Mouse (Mus musculus): ENCODE results near the gene Pcsk5. TPM values are rescaled to one million over a fixed set of nuclear protein-coding genes. Genes with fewer than 3 reads are reported as not detected.

Pcsk5 gene
- polyA plus RNA-seq, 1 experiment: not detected

DNA sequence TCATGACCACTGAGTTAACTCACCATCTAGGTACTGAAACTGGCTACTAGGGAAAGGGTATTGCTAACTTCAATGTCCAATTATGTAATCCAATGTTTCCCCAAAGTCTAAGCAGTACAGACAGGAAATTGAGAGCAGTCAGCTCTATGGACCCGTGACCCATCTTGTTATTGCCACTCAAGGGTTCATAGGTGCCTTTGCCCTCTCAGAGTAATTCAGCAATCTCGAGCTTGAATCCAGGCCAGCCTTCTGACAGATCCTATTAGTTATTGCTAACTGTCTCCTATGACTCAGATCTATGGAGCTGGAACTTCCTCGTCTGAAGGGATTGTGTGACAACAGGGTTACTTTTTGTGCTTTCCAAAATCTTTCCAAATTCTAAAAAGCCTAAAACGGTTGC is 56.1 kb downstream of the Pcsk5 start:
- Histone ChIP-seq H3K4me3 (no peak overlapping the region), H3K4me2 (ENCODE audit: low read depth) (no peak overlapping the region), H3K27me3 (ENCODE audit: control insufficient read depth, insufficient read depth, insufficient read length) (no peaks in the 10 kb centered on the region), H3ac (ENCODE audit: control insufficient read depth, insufficient read length) (no peak overlapping the region), H3K36me3 (ENCODE audit: control insufficient read depth, insufficient read depth) (no peaks in the 10 kb centered on the region), H3K79me2 (ENCODE audit: control insufficient read depth, insufficient read depth) (no peaks in the 10 kb centered on the region)
- TF ChIP-seq CEBPB (IDR thresholded peaks at IDR 0.05; ENCODE audit: insufficient read depth, poor library complexity, severe bottlenecking) (no peak), TCF3 (IDR thresholded peaks at IDR 0.05; ENCODE audit: insufficient read length, low read depth) (no peak), E2F4 (IDR thresholded peaks at IDR 0.05; ENCODE audit: insufficient read depth) (no peak), USF1 (IDR thresholded peaks at IDR 0.05; ENCODE audit: low read depth) (no peak), REST (IDR thresholded peaks at IDR 0.05; ENCODE audit: insufficient read depth, insufficient read length) (no peak), POLR2A (IDR thresholded peaks at IDR 0.05; ENCODE audit: insufficient read length, low read depth) (no peak), POLR2AphosphoS2 (IDR thresholded peaks at IDR 0.05; ENCODE audit: insufficient read length, low read depth) (no peak), MYOD1 (IDR thresholded peaks at IDR 0.05; ENCODE audit: control insufficient read depth in 1 of 3, insufficient read length in 2 of 3, low read depth in 2 of 3) (no peak), TCF12 (IDR thresholded peaks at IDR 0.05; ENCODE audit: insufficient read depth, poor library complexity, severe bottlenecking) (no peak), SRF (IDR thresholded peaks at IDR 0.05; ENCODE audit: control insufficient read depth, insufficient read length, low read depth) (no peak), MYOG (IDR thresholded peaks at IDR 0.05; ENCODE audit: control insufficient read depth in 1 of 3, insufficient read depth in 1 of 3, insufficient read length in 2 of 3, low read depth in 2 of 3) (no peak), MAX (IDR thresholded peaks at IDR 0.05; ENCODE audit: low read depth) (no peak)

DNA sequence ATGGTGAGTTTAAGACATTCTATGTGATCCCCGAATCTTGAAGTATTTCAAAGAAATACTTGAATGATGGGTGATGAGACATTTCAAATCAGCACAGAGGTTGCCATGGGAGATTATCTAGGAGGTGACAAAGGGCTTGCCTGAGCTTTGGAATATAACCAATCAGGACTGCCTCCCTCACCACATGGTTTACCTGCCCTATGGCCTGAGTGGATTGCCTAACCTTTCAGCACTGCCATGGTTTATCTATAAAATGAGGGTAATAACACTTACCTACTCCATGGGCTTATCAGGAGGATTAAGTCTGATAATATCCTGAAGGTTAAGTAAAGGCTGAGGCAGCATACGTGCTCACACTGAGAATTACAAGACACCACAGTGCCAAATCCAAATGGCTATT is 61.5 kb downstream of the Pcsk5 start:
- Histone ChIP-seq H3K79me2 (ENCODE audit: control insufficient read depth, insufficient read depth) (no peaks in the 10 kb centered on the region), H3ac (ENCODE audit: control insufficient read depth, insufficient read length) (no peak overlapping the region), H3K27me3 (ENCODE audit: control insufficient read depth, insufficient read depth, insufficient read length) (no peaks in the 10 kb centered on the region), H3K4me3 (no peak overlapping the region), H3K4me2 (ENCODE audit: low read depth) (no peak overlapping the region), H3K36me3 (ENCODE audit: control insufficient read depth, insufficient read depth) (no peaks in the 10 kb centered on the region)
- TF ChIP-seq MAX (IDR thresholded peaks at IDR 0.05; ENCODE audit: low read depth) (no peak), MYOD1 (IDR thresholded peaks at IDR 0.05; ENCODE audit: control insufficient read depth in 1 of 3, insufficient read length in 2 of 3, low read depth in 2 of 3) (no peak), E2F4 (IDR thresholded peaks at IDR 0.05; ENCODE audit: insufficient read depth) (no peak), TCF12 (IDR thresholded peaks at IDR 0.05; ENCODE audit: insufficient read depth, poor library complexity, severe bottlenecking) (no peak)

DNA sequence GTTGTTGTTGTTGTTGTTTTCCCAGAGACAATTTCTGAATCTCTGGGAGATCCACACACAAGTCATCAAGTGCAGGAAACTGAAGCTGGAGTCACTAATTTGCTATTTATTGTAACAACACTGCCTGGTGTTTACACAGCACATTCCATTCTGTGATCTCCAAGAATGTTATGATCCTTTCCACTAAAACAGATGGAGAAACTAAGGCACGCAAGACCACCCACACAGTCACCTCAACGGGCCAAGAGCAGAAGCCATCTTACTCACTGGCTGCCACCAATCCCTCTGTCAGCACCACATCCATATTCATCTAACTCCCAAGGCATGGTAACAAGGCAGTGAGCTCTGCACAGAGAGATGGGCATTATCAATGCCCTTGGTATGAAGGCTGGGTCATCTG is 62.3 kb downstream of the Pcsk5 start:
- Histone ChIP-seq H3K4me3 (no peak overlapping the region), H3K27me3 (ENCODE audit: control insufficient read depth, insufficient read depth, insufficient read length) (no peaks in the 10 kb centered on the region), H3ac (ENCODE audit: control insufficient read depth, insufficient read length) (no peak overlapping the region), H3K36me3 (ENCODE audit: control insufficient read depth, insufficient read depth) (no peaks in the 10 kb centered on the region), H3K79me2 (ENCODE audit: control insufficient read depth, insufficient read depth) (no peaks in the 10 kb centered on the region), H3K4me2 (ENCODE audit: low read depth) (no peak overlapping the region)
- no peak for TF ChIP-seq E2F4 (IDR thresholded peaks at IDR 0.05; ENCODE audit: insufficient read depth)
- no peak for TF ChIP-seq TCF3 (IDR thresholded peaks at IDR 0.05; ENCODE audit: insufficient read length, low read depth)
- no peak for TF ChIP-seq CEBPB (IDR thresholded peaks at IDR 0.05; ENCODE audit: insufficient read depth, poor library complexity, severe bottlenecking)
- TF ChIP-seq MYOG (IDR thresholded peaks at IDR 0.05; ENCODE audit: control insufficient read depth in 1 of 3, insufficient read depth in 1 of 3, insufficient read length in 2 of 3, low read depth in 2 of 3): no peak
- TF ChIP-seq POLR2A (IDR thresholded peaks at IDR 0.05; ENCODE audit: insufficient read length, low read depth): no peak
- TF ChIP-seq TCF12 (IDR thresholded peaks at IDR 0.05; ENCODE audit: insufficient read depth, poor library complexity, severe bottlenecking): no peak
- TF ChIP-seq POLR2AphosphoS2 (IDR thresholded peaks at IDR 0.05; ENCODE audit: insufficient read length, low read depth): no peak
- TF ChIP-seq REST (IDR thresholded peaks at IDR 0.05; ENCODE audit: insufficient read depth, insufficient read length): no peak
- no peak for TF ChIP-seq MAX (IDR thresholded peaks at IDR 0.05; ENCODE audit: low read depth)
- no peak for TF ChIP-seq USF1 (IDR thresholded peaks at IDR 0.05; ENCODE audit: low read depth)
- no peak for TF ChIP-seq SRF (IDR thresholded peaks at IDR 0.05; ENCODE audit: control insufficient read depth, insufficient read length, low read depth)
- TF ChIP-seq MYOD1 (IDR thresholded peaks at IDR 0.05; ENCODE audit: control insufficient read depth in 1 of 3, insufficient read length in 2 of 3, low read depth in 2 of 3): no peak

DNA sequence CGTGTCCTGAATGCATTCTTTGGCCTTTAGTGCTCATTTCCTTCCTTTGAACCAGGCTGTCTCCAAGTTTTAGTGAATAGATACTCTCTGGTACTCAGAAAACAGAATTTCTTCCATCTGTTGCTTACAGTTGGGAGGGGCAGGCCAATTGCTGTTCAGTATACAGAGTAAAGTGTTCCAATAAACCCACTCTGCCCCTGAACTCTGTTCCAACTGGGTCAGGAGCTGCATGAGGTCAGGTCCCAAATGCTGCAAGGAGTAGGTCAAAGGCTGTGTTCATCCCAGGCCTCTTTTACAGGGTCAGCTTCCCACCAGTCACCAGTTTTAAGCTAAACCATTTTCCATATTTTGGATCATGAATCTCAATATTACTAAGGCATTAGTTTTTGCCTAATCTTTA is 63.4 kb downstream of the Pcsk5 start:
- H3K4me3 ChIP-seq: no peak overlapping the region
- no peaks in the 10 kb centered on the region for H3K27me3 ChIP-seq (ENCODE audit: control insufficient read depth, insufficient read depth, insufficient read length)
- H3K36me3 ChIP-seq (ENCODE audit: control insufficient read depth, insufficient read depth): no peaks in the 10 kb centered on the region
- H3ac ChIP-seq (ENCODE audit: control insufficient read depth, insufficient read length): no peak overlapping the region
- no peak overlapping the region for H3K4me2 ChIP-seq (ENCODE audit: low read depth)
- TF ChIP-seq TCF3 (IDR thresholded peaks at IDR 0.05; ENCODE audit: insufficient read length, low read depth): no peak
- no peak for TF ChIP-seq POLR2A (IDR thresholded peaks at IDR 0.05; ENCODE audit: insufficient read length, low read depth)
- TF ChIP-seq USF1 (IDR thresholded peaks at IDR 0.05; ENCODE audit: low read depth): no peak
- no peaks in the 10 kb centered on the region for H3K79me2 ChIP-seq (ENCODE audit: control insufficient read depth, insufficient read depth)

DNA sequence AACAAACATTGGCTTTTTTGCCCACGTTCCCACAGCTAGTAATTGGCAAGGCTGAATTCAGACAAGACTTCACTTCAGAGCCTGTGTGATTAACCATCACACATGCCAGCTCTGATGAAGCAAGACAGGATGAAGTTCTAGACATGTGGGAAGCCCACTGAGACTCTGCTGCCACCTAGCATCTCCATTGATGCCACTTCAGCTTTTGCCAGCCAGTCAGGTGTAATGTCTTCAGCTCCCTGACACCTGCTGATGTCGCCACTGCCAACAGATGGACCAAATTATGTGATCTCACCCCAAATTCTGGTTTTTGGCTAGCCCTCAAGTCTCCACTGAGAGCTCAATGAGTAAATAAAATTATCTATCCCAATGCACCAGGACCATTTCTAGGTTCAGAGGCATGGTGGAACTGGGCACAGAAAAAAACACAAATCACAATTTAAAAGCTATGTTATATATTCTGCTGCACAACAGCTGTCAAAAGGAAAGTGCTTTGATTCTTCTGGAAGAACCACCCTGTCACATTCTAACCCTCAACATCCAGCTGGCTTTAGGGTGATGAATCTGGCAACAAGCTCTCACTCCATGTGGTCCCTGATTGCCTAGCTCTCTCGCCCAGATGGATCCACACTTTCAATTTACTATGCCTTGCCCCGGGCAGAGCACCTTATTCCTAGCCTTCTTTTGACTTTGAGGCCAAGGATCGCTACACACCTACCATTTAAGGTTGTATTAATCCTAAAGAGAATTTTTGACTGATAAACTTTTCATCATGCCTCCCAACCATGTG is 67.6 kb downstream of the Pcsk5 start:
- Histone ChIP-seq H3K4me3 (no peak overlapping the region), H3ac (ENCODE audit: control insufficient read depth, insufficient read length) (no peak overlapping the region), H3K27me3 (ENCODE audit: control insufficient read depth, insufficient read depth, insufficient read length) (no peaks in the 10 kb centered on the region), H3K4me2 (ENCODE audit: low read depth) (no peak overlapping the region), H3K79me2 (ENCODE audit: control insufficient read depth, insufficient read depth) (no peaks in the 10 kb centered on the region), H3K36me3 (ENCODE audit: control insufficient read depth, insufficient read depth) (no peaks in the 10 kb centered on the region)
- TF ChIP-seq E2F4 (IDR thresholded peaks at IDR 0.05; ENCODE audit: insufficient read depth) (no peak), MYOG (IDR thresholded peaks at IDR 0.05; ENCODE audit: control insufficient read depth in 1 of 3, insufficient read depth in 1 of 3, insufficient read length in 2 of 3, low read depth in 2 of 3) (no peak), MAX (IDR thresholded peaks at IDR 0.05; ENCODE audit: low read depth) (no peak), SRF (IDR thresholded peaks at IDR 0.05; ENCODE audit: control insufficient read depth, insufficient read length, low read depth) (no peak), MYOD1 (IDR thresholded peaks at IDR 0.05; ENCODE audit: control insufficient read depth in 1 of 3, insufficient read length in 2 of 3, low read depth in 2 of 3) (no peak), POLR2AphosphoS2 (IDR thresholded peaks at IDR 0.05; ENCODE audit: insufficient read length, low read depth) (no peak), REST (IDR thresholded peaks at IDR 0.05; ENCODE audit: insufficient read depth, insufficient read length) (no peak), TCF12 (IDR thresholded peaks at IDR 0.05; ENCODE audit: insufficient read depth, poor library complexity, severe bottlenecking) (no peak), USF1 (IDR thresholded peaks at IDR 0.05; ENCODE audit: low read depth) (no peak), TCF3 (IDR thresholded peaks at IDR 0.05; ENCODE audit: insufficient read length, low read depth) (no peak), POLR2A (IDR thresholded peaks at IDR 0.05; ENCODE audit: insufficient read length, low read depth) (no peak), CEBPB (IDR thresholded peaks at IDR 0.05; ENCODE audit: insufficient read depth, poor library complexity, severe bottlenecking) (no peak)

Measured in myocyte (in vitro differentiated cells).